Mouse (Mus musculus) hindbrain, embryonic 13.5 days (tissue): ENCODE measurements around the gene Gtse1. TPM values are rescaled to one million over a fixed set of nuclear protein-coding genes. Genes with fewer than 3 reads are reported as not detected.

Source experiments
- ATAC-seq: fragments of 200-750 bp; cut with Nextera tagmentation; 2 replicates; pipeline ENCODE4 v1.8.0; 2017; ENCODE audit warnings: moderate TSS enrichment; ENCODE audit not compliant: low FRiP score
- H3K27ac ChIP-seq: fragments of 300-500 bp; sonication (generic); 2 replicates; pipeline ENCODE4 v1.5.1; 2015; ENCODE audit warnings: inconsistent platforms, mild to moderate bottlenecking, moderate library complexity
- H3K27me3 ChIP-seq: fragments of 300-500 bp; sonication (generic); 2 replicates; pipeline ENCODE4 v1.6.1; 2015; ENCODE audit warnings: mild to moderate bottlenecking, inconsistent platforms
- H3K36me3 ChIP-seq: fragments of 300-500 bp; sonication (generic); 2 replicates; pipeline ENCODE4 v1.6.1; 2015; ENCODE audit warnings: mild to moderate bottlenecking, inconsistent platforms
- H3K4me1 ChIP-seq: fragments of 300-500 bp; sonication (generic); replicated peaks from 2 replicates; pipeline ENCODE4 v1.6.1; 2015; ENCODE audit warnings: inconsistent platforms
- H3K4me2 ChIP-seq: fragments of 300-500 bp; sonication (generic); 2 replicates; pipeline ENCODE4 v1.6.1; 2015; ENCODE audit warnings: inconsistent platforms, mild to moderate bottlenecking, moderate library complexity
- H3K4me3 ChIP-seq: fragments of 300-500 bp; sonication (generic); 2 replicates; pipeline ENCODE4 v1.5.1; 2015; ENCODE audit warnings: mild to moderate bottlenecking, inconsistent platforms
- H3K9ac ChIP-seq: fragments of 300-500 bp; sonication (generic); 2 replicates; pipeline ENCODE4 v1.6.1; 2015; ENCODE audit warnings: mild to moderate bottlenecking, inconsistent platforms
- H3K9me3 ChIP-seq: fragments of 300-500 bp; sonication (generic); 2 replicates; pipeline ENCODE4 v1.6.1; 2016; ENCODE audit warnings: inconsistent platforms
- WGBS: fragments of 180-500 bp; shearing (Covaris S2); methylation state at CpG from one replicate; pipeline ENCODE4 v1.1.7; 2015; 5-methylcytosine and 5-hydroxymethylcytosine counted together
- polyA plus RNA-seq: library from polyadenylated mRNA; unstranded; fragments of >200 nt; fragmentation: Nextera tagmentation; extraction: Ambion mirVana; gene quantifications from 2 replicates; pipeline ENCODE4 v1.2.1, GENCODE M21; 2015

Gene Gtse1
- 8.9 and 9.1 TPM in 2 replicates for polyA plus RNA-seq

GRCm38 (mm10) chr15:85859490-85860031 is at the start of gene Gtse1:
Gtse1 (plus strand) TSS chr15:85859745.
- H3K27me3 ChIP-seq = no peaks in the 10 kb centered on the region
- WGBS = under 1% methylated on average over 42 of the region's 42 CpGs

GRCm38 (mm10) chr15:85810462-85810805 is 49.1 kb upstream of the Gtse1 start:
- WGBS = 89% methylated on average over 5 of the region's 5 CpGs
- Histone ChIP-seq H3K4me1 (peaks cover 14% of the 10 kb centered on the region), H3K4me3 (peak overlapping the region; percentile 69), H3K36me3 (no peaks in the 10 kb centered on the region), H3K27me3 (peaks cover 7% of the 10 kb centered on the region; the same call in 1 of the 2 replicates), H3K9ac (peak overlapping the region; percentile 80), H3K9me3 (0 out of 2 replicates have a peak, but pooled peaks cover 2% of the 10 kb centered on the region), H3K27ac (peak overlapping the region; percentile 91), H3K4me2 (peak overlapping the region; percentile 82)
- ATAC-seq = no peak

More at GRCm38 (mm10) chr15:85859490-85860031, at the start of gene Gtse1:
- Histone ChIP-seq H3K4me3 (peak within 1 kb of the TSS; percentile 58), H3K27ac (peak within 1 kb of the TSS; percentile 84), H3K9me3 (no peaks in the 10 kb centered on the region), H3K36me3 (peaks cover 21% of the 10 kb centered on the region), H3K4me2 (peak within 1 kb of the TSS; percentile 81), H3K4me1 (peaks cover 29% of the 10 kb centered on the region), H3K9ac (peak within 1 kb of the TSS; percentile 91)
- peak; percentile 99 for ATAC-seq

GRCm38 (mm10) chr15:85810806-85811521 is 48.6 kb upstream of the Gtse1 start:
- H3K27me3 ChIP-seq = peaks cover 7% of the 10 kb centered on the region; the same call in 1 of the 2 replicates
- peaks cover 6% of the 10 kb centered on the region; the same call in 1 of the 2 replicates for H3K9me3 ChIP-seq
- H3K9ac ChIP-seq = peak overlapping the region; percentile 80
- H3K4me1 ChIP-seq = peaks cover 14% of the 10 kb centered on the region
- no peaks in the 10 kb centered on the region for H3K36me3 ChIP-seq
- H3K27ac ChIP-seq = peak overlapping the region; percentile 91
- 4% methylated on average over 36 of the region's 36 CpGs for WGBS
- H3K4me3 ChIP-seq = peak overlapping the region; percentile 69
- ATAC-seq = peak; percentile 90
- H3K4me2 ChIP-seq = peak overlapping the region; percentile 82

GRCm38 (mm10) chr15:85811535-85812277 is 47.8 kb upstream of the Gtse1 start, which contains the start of gene Cdpf1:
Cdpf1 (minus strand) TSS chr15:85811697.
- Histone ChIP-seq H3K27me3 (peaks cover 7% of the 10 kb centered on the region; the same call in 1 of the 2 replicates), H3K36me3 (no peaks in the 10 kb centered on the region), H3K4me3 (peak within 1 kb of the TSS; percentile 69), H3K9me3 (peaks cover 6% of the 10 kb centered on the region; the same call in 1 of the 2 replicates), H3K9ac (peak within 1 kb of the TSS; percentile 80), H3K27ac (peak within 1 kb of the TSS; percentile 91), H3K4me1 (peaks cover 14% of the 10 kb centered on the region), H3K4me2 (peak within 1 kb of the TSS; percentile 82)
- 3% methylated on average over 36 of the region's 36 CpGs for WGBS
- ATAC-seq = peak; percentile 96

- no peak for ATAC-seq
- 76% methylated on average over 10 of the region's 10 CpGs for WGBS
- peaks cover 14% of the 10 kb centered on the region for H3K4me1 ChIP-seq
Observed at GRCm38 (mm10) chr15:85813428-85813827, 46.1 kb upstream of the Gtse1 start.

GRCm38 (mm10) chr15:85821203-85822010 is 38.1 kb upstream of the Gtse1 start, which contains the start of gene Pkdrej:
Pkdrej (minus strand) TSS chr15:85821734.
- Histone ChIP-seq H3K9me3 (0 out of 2 replicates have a peak, but pooled peaks cover 3% of the 10 kb centered on the region), H3K36me3 (no peaks in the 10 kb centered on the region), H3K27ac (no peak within 1 kb of the TSS), H3K9ac (peak within 1 kb of the TSS; percentile 79), H3K4me3 (peak within 1 kb of the TSS; percentile 49), H3K27me3 (peaks cover 40% of the 10 kb centered on the region), H3K4me2 (peak within 1 kb of the TSS; percentile 91), H3K4me1 (peaks cover 13% of the 10 kb centered on the region)
- WGBS = 1% methylated on average over 63 of the region's 65 CpGs
- peak; percentile 68; the same call in 1 of the 2 replicates for ATAC-seq

More at GRCm38 (mm10) chr15:85813428-85813827, 46.1 kb upstream of the Gtse1 start:
- Histone ChIP-seq H3K9ac (no peak overlapping the region), H3K36me3 (no peaks in the 10 kb centered on the region), H3K27me3 (peaks cover 7% of the 10 kb centered on the region; the same call in 1 of the 2 replicates), H3K4me2 (no peak overlapping the region), H3K4me3 (no peak overlapping the region), H3K27ac (no peak overlapping the region), H3K9me3 (peaks cover 6% of the 10 kb centered on the region; the same call in 1 of the 2 replicates)

- Histone ChIP-seq H3K4me1 (peaks cover 13% of the 10 kb centered on the region), H3K4me3 (peak overlapping the region; percentile 49), H3K27me3 (peaks cover 40% of the 10 kb centered on the region), H3K36me3 (no peaks in the 10 kb centered on the region), H3K9me3 (0 out of 2 replicates have a peak, but pooled peaks cover 3% of the 10 kb centered on the region), H3K27ac (no peak overlapping the region), H3K4me2 (peak overlapping the region; percentile 91), H3K9ac (0 out of 2 replicates have a peak overlapping the region, but pooled peaks have one; percentile 79)
- no peak for ATAC-seq
- WGBS = 14% methylated on average over 4 of the region's 4 CpGs
Observed at GRCm38 (mm10) chr15:85822011-85822359, 37.6 kb upstream of the Gtse1 start.

GRCm38 (mm10) chr15:85826676-85827075 is 32.9 kb upstream of the Gtse1 start:
- no peak overlapping the region for H3K9ac ChIP-seq
- whole genome bisulfite sequencing = 74% methylated on average over 5 of the region's 5 CpGs
- H3K36me3 ChIP-seq = no peaks in the 10 kb centered on the region
- no peaks in the 10 kb centered on the region for H3K9me3 ChIP-seq
- H3K4me3 ChIP-seq = no peak overlapping the region
- H3K27me3 ChIP-seq = peaks cover 17% of the 10 kb centered on the region
- no peak overlapping the region for H3K4me2 ChIP-seq
- peaks cover 9% of the 10 kb centered on the region for H3K4me1 ChIP-seq
- no peak overlapping the region for H3K27ac ChIP-seq
- ATAC-seq = no peak

GRCm38 (mm10) chr15:85828071-85828470 is 31.5 kb upstream of the Gtse1 start:
- Histone ChIP-seq H3K4me2 (no peak overlapping the region), H3K4me1 (peaks cover 12% of the 10 kb centered on the region), H3K9me3 (no peaks in the 10 kb centered on the region), H3K27me3 (peaks cover 5% of the 10 kb centered on the region; the same call in 1 of the 2 replicates), H3K36me3 (no peaks in the 10 kb centered on the region), H3K27ac (no peak overlapping the region), H3K9ac (no peak overlapping the region), H3K4me3 (no peak overlapping the region)
- no peak for ATAC-seq
- 93% methylated on average over 4 of the region's 4 CpGs for WGBS

- Histone ChIP-seq H3K27me3 (no peaks in the 10 kb centered on the region), H3K4me3 (no peak overlapping the region), H3K4me2 (no peak overlapping the region), H3K27ac (no peak overlapping the region), H3K36me3 (no peaks in the 10 kb centered on the region), H3K9ac (no peak overlapping the region), H3K9me3 (no peaks in the 10 kb centered on the region), H3K4me1 (peaks cover 12% of the 10 kb centered on the region)
- WGBS = 73% methylated on average over 5 of the region's 5 CpGs
- ATAC-seq = no peak
Observed at GRCm38 (mm10) chr15:85829470-85829869, 30.1 kb upstream of the Gtse1 start.

- H3K9ac ChIP-seq = peak within 1 kb of the TSS; percentile 77
- peak; percentile 92 for ATAC-seq
- H3K4me2 ChIP-seq = peak within 1 kb of the TSS; percentile 79
- H3K9me3 ChIP-seq = no peaks in the 10 kb centered on the region
- no peak within 1 kb of the TSS for H3K27ac ChIP-seq
- no peaks in the 10 kb centered on the region for H3K27me3 ChIP-seq
- peaks cover 6% of the 10 kb centered on the region for H3K36me3 ChIP-seq
- WGBS = under 1% methylated on average over 27 of the region's 27 CpGs
- peaks cover 12% of the 10 kb centered on the region for H3K4me1 ChIP-seq
- H3K4me3 ChIP-seq = peak within 1 kb of the TSS; percentile 60
Observed at GRCm38 (mm10) chr15:85831954-85832590, 27.5 kb upstream of the Gtse1 start, which contains the start of gene Ttc38. Ttc38 (plus strand) TSS chr15:85832306.
